In the genomic region with DNA sequence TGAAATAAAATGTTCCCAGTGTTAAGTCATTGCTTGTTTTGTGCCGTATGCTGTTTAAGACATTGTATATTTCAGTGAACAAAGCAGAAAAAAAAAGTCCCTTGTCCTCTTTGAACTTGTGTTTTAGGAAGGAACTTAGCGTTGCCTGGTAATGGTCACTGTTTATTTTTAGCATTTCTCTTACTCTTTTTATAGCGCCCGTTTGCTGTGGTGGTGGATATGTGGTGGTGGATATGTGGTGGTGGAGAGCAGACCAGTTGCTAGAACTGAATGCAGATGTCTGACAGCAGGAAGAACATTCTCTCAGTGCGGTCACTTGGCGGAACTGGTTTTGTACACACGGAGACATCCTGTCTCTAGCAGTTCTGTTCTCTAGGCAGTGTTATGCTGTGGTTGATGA, we compare ENCODE assay signal across 9 mouse cellular contexts. TPM values are rescaled to one million over a fixed set of nuclear protein-coding genes. Genes with fewer than 3 reads are reported as not detected.
DNase-seq lines count a peak whose midpoint lies in the region; ATAC-seq and TF ChIP-seq lines count a peak whose summit lies in the region.
"Had no signal": no experiment of that assay in that cellular context is flagged by ENCODE, and none has a peak within 500 bp of the region (broad histone marks: within the 10 kb centered on the region; RNA-seq: fewer than 3 reads in every experiment).

No protein-coding gene starts in this region.

- peak; percentile 35 for DNase-seq in kidney, postnatal 0 days (ENCODE audit: low spot score)
- no peak for DNase-seq in kidney, adult 8-10 months
- no peak for DNase-seq in embryo, embryonic 10.5 days (ENCODE audit: low spot score)
- no peak for DNase-seq in neural tube, embryonic 10.5 days (ENCODE audit: extremely low spot score, low spot score)
- no peak for DNase-seq in right cerebral cortex, postnatal 14 days

- TF ChIP-seq POLR2A in bone marrow macrophage, adult 2 months (IDR thresholded peaks at IDR 0.05; ENCODE audit: borderline replicate concordance, low read depth, low read length) = no peak

- no peak overlapping the region for H3K9ac ChIP-seq in kidney, postnatal 0 days (ENCODE audit: low read depth, low read length)

- no peak overlapping the region for H3K4me2 ChIP-seq in kidney, postnatal 0 days (ENCODE audit: low read length)

- TF ChIP-seq CTCF in kidney, postnatal 0 days (IDR thresholded peaks at IDR 0.05; ENCODE audit: low read depth) = no peak
- no peak for TF ChIP-seq CTCF in bone marrow macrophage, adult 2 months (IDR thresholded peaks at IDR 0.05; ENCODE audit: low read depth, low read length)

- WGBS in kidney, postnatal 0 days = 68% methylated on average over 7 of the region's 7 CpGs

- H3K27ac ChIP-seq in kidney, postnatal 0 days = no peak overlapping the region
- H3K27ac ChIP-seq in bone marrow macrophage, adult 2 months (ENCODE audit: insufficient read depth, low read depth, low read length) = peak overlapping the region; percentile 0; the same call in 1 of the 2 replicates

- H3K27me3 ChIP-seq in kidney, postnatal 0 days (ENCODE audit: insufficient read depth, low read length) = no peaks in the 10 kb centered on the region
- H3K27me3 ChIP-seq: Patski had no signal

- H3K9me3 ChIP-seq in kidney, postnatal 0 days (replicated peaks; ENCODE audit: low read length) = no peaks in the 10 kb centered on the region

- no peak overlapping the region for H3K4me3 ChIP-seq in kidney, postnatal 0 days (replicated peaks; ENCODE audit: low read depth, low read length)
- H3K4me3 ChIP-seq in bone marrow macrophage, adult 2 months (ENCODE audit: insufficient read depth, low read length) = no peak overlapping the region

- H3K4me1 ChIP-seq in kidney, postnatal 0 days (replicated peaks; ENCODE audit: insufficient read depth, low read length) = no peaks in the 10 kb centered on the region
- peaks cover 39% of the 10 kb centered on the region for H3K4me1 ChIP-seq in bone marrow macrophage, adult 2 months (ENCODE audit: control insufficient read depth, insufficient read depth, low read length)

- no peak for ATAC-seq in kidney, postnatal 0 days (replicated peaks; ENCODE audit: low FRiP score, low read depth)
- ATAC-seq in inflammation-experienced regulatory T-cells, adult 6 months = peak; percentile 95
- 0 out of 2 replicates have a peak, but pooled peaks have one; percentile 50 for ATAC-seq in megakaryocyte-erythroid progenitor cell, adult 5-6 weeks (replicated peaks; ENCODE audit: low FRiP score, low TSS enrichment, poor library complexity, severe bottlenecking)
- ATAC-seq: Patski had no signal

- H3K36me3 ChIP-seq in kidney, postnatal 0 days (ENCODE audit: insufficient read depth, low read length) = peaks cover 21% of the 10 kb centered on the region

RNA-seq across cellular contexts. Expression of gene Cops4, which starts 8.1 kb away (rescaled TPM):
- 142 and 156 TPM in 2 replicates for polyA plus RNA-seq in kidney, postnatal 0 days (2015; fragmentation: Nextera tagmentation; extraction: Ambion mirVana)
- 46.4 and 50.7 TPM in 2 replicates for polyA plus RNA-seq in bone marrow macrophage, adult 2 months (2012; ENCODE audit: insufficient read depth, insufficient read length, missing spikeins)
- 100 to 1,000 TPM in 2 of 3 experiments, 10 to 100 TPM in 1; 99.1 to 127 (median 102) TPM for polyA plus RNA-seq in inflammation-experienced regulatory T-cells, adult 6 months (2017; shearing (Covaris generic))
- 86.0 and 93.6 TPM in 2 replicates for total RNA-seq in megakaryocyte-erythroid progenitor cell, adult 5-6 weeks (2014; fragmentation: Nextera tagmentation)
- 186 and 187 TPM in 2 replicates for total RNA-seq in megakaryocyte-erythroid progenitor cell, adult 5-6 weeks (2017)

RNA-seq across cellular contexts. Expression of gene Lin54, which starts 25.7 kb away (rescaled TPM):
- polyA plus RNA-seq in kidney, postnatal 0 days (2015; fragmentation: Nextera tagmentation; extraction: Ambion mirVana) = 8.6 and 9.2 TPM in 2 replicates
- 12.1 and 13.9 TPM in 2 replicates for polyA plus RNA-seq in bone marrow macrophage, adult 2 months (2012; ENCODE audit: insufficient read depth, insufficient read length, missing spikeins)
- polyA plus RNA-seq in inflammation-experienced regulatory T-cells, adult 6 months (2017; shearing (Covaris generic)) = 10 to 100 TPM in 1 of 3 experiments, 1 to 10 TPM in 2; 8.2 to 10.3 (median 9.2) TPM
- 40.5 and 45.3 TPM in 2 replicates for total RNA-seq in megakaryocyte-erythroid progenitor cell, adult 5-6 weeks (2014; fragmentation: Nextera tagmentation)
- 32.1 and 56.5 TPM in 2 replicates for total RNA-seq in megakaryocyte-erythroid progenitor cell, adult 5-6 weeks (2017)

RNA-seq across cellular contexts. Expression of gene Plac8, which starts 45.9 kb away (rescaled TPM):
- polyA plus RNA-seq in kidney, postnatal 0 days (2015; fragmentation: Nextera tagmentation; extraction: Ambion mirVana) = 146 and 169 TPM in 2 replicates
- polyA plus RNA-seq in bone marrow macrophage, adult 2 months (2012; ENCODE audit: insufficient read depth, insufficient read length, missing spikeins) = 3.0 and 3.5 TPM in 2 replicates
- 10 to 100 TPM in 1 of 3 experiments, 1 to 10 TPM in 2; 5.5 to 17.7 (median 6.8) TPM for polyA plus RNA-seq in inflammation-experienced regulatory T-cells, adult 6 months (2017; shearing (Covaris generic))
- 205 and 254 TPM in 2 replicates for total RNA-seq in megakaryocyte-erythroid progenitor cell, adult 5-6 weeks (2014; fragmentation: Nextera tagmentation)
- 198 and 535 TPM in 2 replicates for total RNA-seq in megakaryocyte-erythroid progenitor cell, adult 5-6 weeks (2017)
